Mouse (Mus musculus): ENCODE data around the gene Cobl. TPM values are rescaled to one million over a fixed set of nuclear protein-coding genes. Genes with fewer than 3 reads are reported as not detected.
A peak's percentile ranks its signal among the peaks of the same experiment; 100 is the strongest.

The Cobl gene
- polyA plus RNA-seq, 1 experiment from 2014 or later: 3.6 TPM

- H3K36me3 ChIP-seq (ENCODE audit: poor library complexity, severe bottlenecking): no peaks in the 10 kb centered on the region
- 79% methylated on average over 4 of the region's 4 CpGs for WGBS
- no peak overlapping the region for H3K27ac ChIP-seq
- H3K27me3 ChIP-seq: no peaks in the 10 kb centered on the region
- peaks cover 6% of the 10 kb centered on the region for H3K4me1 ChIP-seq
- ATAC-seq: no peak
- H3K9ac ChIP-seq: no peak overlapping the region
- no peak overlapping the region for H3K4me3 ChIP-seq
- no peaks in the 10 kb centered on the region for H3K9me3 ChIP-seq (replicated peaks)
- no peak overlapping the region for H3K4me2 ChIP-seq
These were observed 22.5 kb downstream of the Cobl start for GRCm38 (mm10) chr11:12442283-12442682.

GRCm38 (mm10) chr11:12435905-12436304 lies 28.9 kb downstream of the Cobl start:
- Histone ChIP-seq H3K36me3 (ENCODE audit: poor library complexity, severe bottlenecking) (no peaks in the 10 kb centered on the region), H3K9ac (no peak overlapping the region), H3K4me1 (peaks cover 11% of the 10 kb centered on the region; the same call in 1 of the 2 replicates), H3K4me2 (no peak overlapping the region), H3K27ac (no peak overlapping the region), H3K27me3 (peaks cover 7% of the 10 kb centered on the region; the same call in 1 of the 2 replicates), H3K9me3 (replicated peaks) (no peaks in the 10 kb centered on the region), H3K4me3 (no peak overlapping the region)
- 18% methylated on average over 3 of the region's 3 CpGs for WGBS
- ATAC-seq: peak; percentile 19; the same call in 1 of the 2 replicates

- no peak overlapping the region for H3K4me3 ChIP-seq
- H3K9ac ChIP-seq: no peak overlapping the region
- no peak for ATAC-seq
- H3K27me3 ChIP-seq: peaks cover 7% of the 10 kb centered on the region; the same call in 1 of the 2 replicates
- no peak overlapping the region for H3K27ac ChIP-seq
- no peak overlapping the region for H3K4me2 ChIP-seq
- H3K36me3 ChIP-seq (ENCODE audit: poor library complexity, severe bottlenecking): no peaks in the 10 kb centered on the region
- WGBS: 53% methylated on average over 4 of the region's 4 CpGs
- H3K9me3 ChIP-seq (replicated peaks): no peaks in the 10 kb centered on the region
- H3K4me1 ChIP-seq: peaks cover 18% of the 10 kb centered on the region
These were observed 29.7 kb downstream of the Cobl start for GRCm38 (mm10) chr11:12435018-12435417.

- ATAC-seq: peak; percentile 39; the same call in 1 of the 2 replicates
- Histone ChIP-seq H3K27ac (no peak overlapping the region), H3K4me3 (no peak overlapping the region), H3K36me3 (ENCODE audit: poor library complexity, severe bottlenecking) (no peaks in the 10 kb centered on the region), H3K9me3 (replicated peaks) (no peaks in the 10 kb centered on the region), H3K4me1 (peaks cover 21% of the 10 kb centered on the region), H3K4me2 (no peak overlapping the region), H3K9ac (no peak overlapping the region), H3K27me3 (peaks cover 7% of the 10 kb centered on the region; the same call in 1 of the 2 replicates)
- WGBS: 67% methylated on average over 4 of the region's 4 CpGs
These were observed 30.2 kb downstream of the Cobl start for GRCm38 (mm10) chr11:12434597-12434996.

- H3K9me3 ChIP-seq (replicated peaks): no peaks in the 10 kb centered on the region
- no peak overlapping the region for H3K4me3 ChIP-seq
- peaks cover 7% of the 10 kb centered on the region; the same call in 1 of the 2 replicates for H3K27me3 ChIP-seq
- H3K36me3 ChIP-seq (ENCODE audit: poor library complexity, severe bottlenecking): no peaks in the 10 kb centered on the region
- no peak overlapping the region for H3K27ac ChIP-seq
- H3K4me1 ChIP-seq: peaks cover 21% of the 10 kb centered on the region
- 88% methylated on average over 2 of the region's 2 CpGs for WGBS
- no peak overlapping the region for H3K4me2 ChIP-seq
- no peak overlapping the region for H3K9ac ChIP-seq
- ATAC-seq: no peak
These were observed 32.8 kb downstream of the Cobl start for GRCm38 (mm10) chr11:12431911-12432310.

GRCm38 (mm10) chr11:12430231-12431041 lies 34.3 kb downstream of the Cobl start:
- Histone ChIP-seq H3K4me3 (no peak overlapping the region), H3K36me3 (ENCODE audit: poor library complexity, severe bottlenecking) (no peaks in the 10 kb centered on the region), H3K27me3 (peaks cover 10% of the 10 kb centered on the region), H3K9me3 (replicated peaks) (no peaks in the 10 kb centered on the region), H3K9ac (no peak overlapping the region), H3K4me2 (no peak overlapping the region), H3K27ac (no peak overlapping the region), H3K4me1 (peaks cover 15% of the 10 kb centered on the region; the same call in 1 of the 2 replicates)
- 13% methylated on average over 4 of the region's 4 CpGs for WGBS
- peak; percentile 76 for ATAC-seq

- H3K27me3 ChIP-seq: peaks cover 3% of the 10 kb centered on the region
- H3K4me3 ChIP-seq: no peak overlapping the region
- no peak overlapping the region for H3K4me2 ChIP-seq
- no peaks in the 10 kb centered on the region for H3K36me3 ChIP-seq (ENCODE audit: poor library complexity, severe bottlenecking)
- H3K9ac ChIP-seq: no peak overlapping the region
- no peak for ATAC-seq
- H3K9me3 ChIP-seq (replicated peaks): no peaks in the 10 kb centered on the region
- WGBS: 85% methylated on average over 5 of the region's 5 CpGs
- peaks cover 10% of the 10 kb centered on the region; the same call in 1 of the 2 replicates for H3K4me1 ChIP-seq
- H3K27ac ChIP-seq: no peak overlapping the region
These were observed 38.0 kb downstream of the Cobl start for GRCm38 (mm10) chr11:12426746-12427145.

GRCm38 (mm10) chr11:12424205-12424604 lies 40.6 kb downstream of the Cobl start:
- no peak overlapping the region for H3K27ac ChIP-seq
- H3K9me3 ChIP-seq (replicated peaks): no peaks in the 10 kb centered on the region
- H3K27me3 ChIP-seq: peaks cover 3% of the 10 kb centered on the region
- no peak overlapping the region for H3K4me2 ChIP-seq
- H3K4me1 ChIP-seq: no peaks in the 10 kb centered on the region
- H3K4me3 ChIP-seq: no peak overlapping the region
- WGBS: 93% methylated on average over 2 of the region's 2 CpGs
- ATAC-seq: no peak
- no peak overlapping the region for H3K9ac ChIP-seq
- H3K36me3 ChIP-seq (ENCODE audit: poor library complexity, severe bottlenecking): no peaks in the 10 kb centered on the region

GRCm38 (mm10) chr11:12421183-12421582 lies 43.6 kb downstream of the Cobl start:
- Histone ChIP-seq H3K9me3 (replicated peaks) (no peaks in the 10 kb centered on the region), H3K9ac (no peak overlapping the region), H3K4me1 (peaks cover 5% of the 10 kb centered on the region; the same call in 1 of the 2 replicates), H3K27ac (no peak overlapping the region), H3K27me3 (no peaks in the 10 kb centered on the region; the same call in 1 of the 2 replicates), H3K36me3 (ENCODE audit: poor library complexity, severe bottlenecking) (no peaks in the 10 kb centered on the region), H3K4me2 (no peak overlapping the region), H3K4me3 (no peak overlapping the region)
- WGBS: 92% methylated on average over 5 of the region's 5 CpGs
- ATAC-seq: no peak

GRCm38 (mm10) chr11:12420146-12420545 lies 44.6 kb downstream of the Cobl start:
- Histone ChIP-seq H3K27ac (no peak overlapping the region), H3K4me2 (no peak overlapping the region), H3K4me1 (peaks cover 11% of the 10 kb centered on the region), H3K9me3 (replicated peaks) (no peaks in the 10 kb centered on the region), H3K4me3 (no peak overlapping the region), H3K27me3 (no peaks in the 10 kb centered on the region), H3K9ac (no peak overlapping the region), H3K36me3 (ENCODE audit: poor library complexity, severe bottlenecking) (no peaks in the 10 kb centered on the region)
- WGBS: 92% methylated on average over 3 of the region's 3 CpGs
- no peak for ATAC-seq

GRCm38 (mm10) chr11:12416899-12417298 lies 47.9 kb downstream of the Cobl start:
- Histone ChIP-seq H3K9me3 (replicated peaks) (no peaks in the 10 kb centered on the region), H3K36me3 (ENCODE audit: poor library complexity, severe bottlenecking) (no peaks in the 10 kb centered on the region), H3K27me3 (no peaks in the 10 kb centered on the region), H3K4me2 (no peak overlapping the region), H3K9ac (no peak overlapping the region), H3K4me1 (peaks cover 13% of the 10 kb centered on the region), H3K4me3 (no peak overlapping the region), H3K27ac (no peak overlapping the region)
- ATAC-seq: peak; percentile 69
- WGBS: 54% methylated on average over 7 of the region's 7 CpGs

- Histone ChIP-seq H3K4me2 (no peak overlapping the region), H3K4me1 (peaks cover 13% of the 10 kb centered on the region), H3K36me3 (ENCODE audit: poor library complexity, severe bottlenecking) (no peaks in the 10 kb centered on the region), H3K9ac (no peak overlapping the region), H3K9me3 (replicated peaks) (no peaks in the 10 kb centered on the region), H3K4me3 (no peak overlapping the region), H3K27ac (peak overlapping the region; percentile 57), H3K27me3 (no peaks in the 10 kb centered on the region)
- 3% methylated on average over 3 of the region's 3 CpGs for WGBS
- peak; percentile 95 for ATAC-seq
These were observed 49.4 kb downstream of the Cobl start for GRCm38 (mm10) chr11:12415329-12415728.

Measured in forebrain, embryonic 13.5 days (tissue).